Mouse (Mus musculus): ENCODE measurements around the gene 1700019N19Rik.

DNA sequence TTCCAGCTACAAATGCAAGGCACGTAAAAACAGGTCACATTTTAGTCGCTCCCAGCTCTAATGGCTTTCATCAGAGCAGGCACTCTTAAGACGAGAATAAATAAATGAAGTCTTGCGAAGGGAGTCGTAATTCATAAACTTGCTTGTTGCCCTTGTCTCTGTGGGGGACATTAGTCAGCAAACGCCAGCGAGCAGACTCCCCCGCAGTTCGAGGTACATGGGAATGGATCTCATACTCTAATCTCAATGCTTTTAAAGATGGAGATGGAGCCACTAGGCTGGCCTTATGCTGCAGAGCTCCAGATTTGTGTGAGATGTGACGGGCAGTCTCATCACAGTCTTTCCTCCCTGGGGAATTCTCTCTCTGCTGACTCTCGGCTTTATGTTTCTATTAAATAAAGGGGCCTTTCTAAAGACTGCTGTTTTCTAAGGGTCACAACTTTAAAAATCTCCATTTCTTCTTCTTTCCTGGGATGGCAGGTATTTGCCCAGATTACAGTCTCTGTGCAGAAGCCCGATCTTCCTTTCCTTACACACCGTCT, 39.4 kb upstream of the 1700019N19Rik start:
- TF ChIP-seq POLR2A (IDR thresholded peaks at IDR 0.05; ENCODE audit: borderline replicate concordance, low read depth, low read length) (no peak), CTCF (IDR thresholded peaks at IDR 0.05; ENCODE audit: low read depth, low read length) (no peak)

Data from bone marrow macrophage, adult 2 months (primary cell).